Mouse (Mus musculus): ENCODE measurements around the gene Atox1. TPM values are rescaled to one million over a fixed set of nuclear protein-coding genes. Genes with fewer than 3 reads are reported as not detected.

The Atox1 gene
- polyA plus RNA-seq (2015; fragmentation: Nextera tagmentation; extraction: Ambion mirVana) = 650 and 835 TPM in 2 replicates

GRCm38 (mm10) chr11:55461019-55461645 is at the start of gene Atox1:
Gene Atox1, minus strand, starts transcription at chr11:55461239.

DNA sequence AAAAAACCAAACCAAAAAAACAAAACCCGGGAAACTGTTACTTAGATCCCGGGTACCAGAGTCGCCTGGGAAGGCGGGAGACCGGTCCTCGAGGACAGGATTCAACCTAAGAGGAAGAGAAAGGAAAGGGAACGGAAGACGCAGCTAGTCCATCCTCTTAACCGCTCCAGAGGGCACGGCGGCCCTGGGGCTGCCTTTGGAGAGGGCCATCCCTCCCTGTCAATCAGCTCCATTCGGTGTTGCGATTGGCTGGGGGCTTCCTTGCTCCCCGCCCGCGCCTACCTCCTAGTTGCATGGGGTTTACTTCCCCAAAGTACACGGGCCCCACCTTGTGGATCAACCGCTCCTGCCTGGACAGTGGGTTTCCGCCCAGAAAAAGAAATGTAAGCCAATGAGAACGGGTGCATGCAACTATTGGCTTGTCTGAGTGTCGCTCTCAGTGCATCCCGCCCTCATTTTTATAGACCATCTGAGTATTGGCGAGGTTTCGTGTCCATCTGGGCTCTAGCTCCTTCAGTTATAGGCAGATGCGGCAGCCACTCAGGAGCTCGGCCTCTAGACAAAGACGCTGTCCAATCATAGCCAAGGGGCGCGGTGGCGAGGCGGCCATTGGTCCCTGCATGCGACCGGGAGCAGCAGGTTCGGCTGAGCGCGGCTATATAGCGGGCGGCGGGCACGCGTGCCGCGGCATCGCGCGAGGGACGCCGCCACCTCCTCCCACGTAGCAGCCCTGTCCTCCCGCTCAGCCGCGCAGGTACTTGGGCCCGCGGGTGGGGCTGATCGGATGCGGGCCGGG is 8.2 kb upstream of the Atox1 start, which contains the start of gene G3bp1:
Gene G3bp1 (plus strand): TSS at position 638 of the 796 bp plus-strand sequence.

GRCm38 (mm10) chr11:55422978-55423377 is 38.1 kb downstream of the Atox1 start, which contains the start of gene Sparc:
Gene Sparc, minus strand, starts transcription at chr11:55423183.

Small RNA genes lying within 50 kb of the gene (microRNA-seq; reads per million reads assigned to microRNA genes)
- not detected for gene Mir7652 (ENCODE audit: borderline replicate concordance, insufficient number of aligned reads)

Other genes with a start within 250 kb of the Atox1 start
- not detected in 2 replicates for gene Fat2, start 124.7 kb downstream of the Atox1 start, polyA plus RNA-seq (2015; fragmentation: Nextera tagmentation; extraction: Ambion mirVana)
- 3,011 and 4,819 TPM in 2 replicates for gene Sparc, start 38.1 kb downstream of the Atox1 start, polyA plus RNA-seq (2015; fragmentation: Nextera tagmentation; extraction: Ambion mirVana)
- gene G3bp1, start 8.4 kb upstream of the Atox1 start, polyA plus RNA-seq (2015; fragmentation: Nextera tagmentation; extraction: Ambion mirVana) = 43.1 and 64.8 TPM in 2 replicates
- gene Glra1, start 147.0 kb upstream of the Atox1 start, polyA plus RNA-seq (2015; fragmentation: Nextera tagmentation; extraction: Ambion mirVana) = not detected in 2 replicates